Mouse (Mus musculus): ENCODE data around the gene Cstad. TPM values are rescaled to one million over a fixed set of nuclear protein-coding genes. Genes with fewer than 3 reads are reported as not detected.

Gene Cstad
- total RNA-seq, 4 experiments from 2014 or later = 6.1 to 8.8 (median 8.0) TPM

GRCm38 (mm10) chr2:30657674-30658479, 63.0 kb downstream of the Cstad start:
- no peak for DNase-seq (ENCODE audit: low spot score in 2 of 2)

DNA sequence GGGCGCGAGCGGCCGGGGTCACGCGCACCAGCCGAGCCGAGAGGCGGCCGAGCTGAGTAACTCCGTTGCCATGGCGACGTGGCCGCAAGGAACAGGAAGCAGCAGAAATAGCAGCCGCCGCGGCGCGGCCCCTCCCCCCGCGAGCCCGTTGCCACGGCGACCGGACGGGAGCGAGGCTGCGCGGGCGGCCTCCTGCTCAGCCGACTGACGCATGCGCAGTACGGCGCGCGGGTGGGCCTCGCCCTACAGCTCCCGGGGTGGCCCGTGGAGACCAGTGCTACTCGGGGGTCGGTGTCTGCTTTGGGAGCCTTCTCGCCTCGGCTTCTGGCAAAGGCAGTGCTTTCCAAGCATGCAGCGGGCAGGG, 63.6 kb downstream of the Cstad start:
- peak; percentile 99 to 100 for DNase-seq (ENCODE audit: low spot score in 2 of 2)

Other genes with a start within 250 kb of the Cstad start
- 100 to 1,000 TPM; 279 to 301 (median 286) TPM for gene Sh3glb2, start 235.7 kb upstream of the Cstad start, total RNA-seq (2022)
- gene Miga2, start 230.8 kb upstream of the Cstad start, total RNA-seq (2022) = 100 to 1,000 TPM; 106 to 121 (median 108) TPM
- 10 to 100 TPM; 22.2 to 30.1 (median 27.3) TPM for gene Dolpp1, start 202.8 kb upstream of the Cstad start, total RNA-seq (2022)
- 10 to 100 TPM; 52.0 to 65.8 (median 62.6) TPM for gene Crat, start 179.2 kb upstream of the Cstad start, total RNA-seq (2022)
- gene Ptpa, start 179.0 kb upstream of the Cstad start, total RNA-seq (2022) = 100 to 1,000 TPM; 174 to 191 (median 186) TPM
- 10 to 100 TPM; 18.3 to 21.6 (median 19.8) TPM for gene Ier5l, start 120.8 kb upstream of the Cstad start, total RNA-seq (2022)
- 1 to 10 TPM; 7.7 to 9.5 (median 9.3) TPM for gene 1700001O22Rik, start 208.6 kb downstream of the Cstad start, total RNA-seq (2022)
- 10 to 100 TPM; 30.5 to 38.9 (median 34.4) TPM for gene Ntmt1, start 212.8 kb downstream of the Cstad start, total RNA-seq (2022)
- 10 to 100 TPM; 29.6 to 41.9 (median 38.2) TPM for gene Asb6, start 235.3 kb downstream of the Cstad start, total RNA-seq (2022)
- 1 to 10 TPM; 2.1 to 3.1 (median 2.9) TPM for gene Prrx2, start 239.9 kb downstream of the Cstad start, total RNA-seq (2022)